Mouse (Mus musculus) spleen, adult 2 months (tissue): ENCODE results near the gene Comp.

Experiments used
- CTCF ChIP-seq: fragments of 200-500 bp; IDR thresholded peaks from 2 replicates; pipeline ENCODE4 v1.5.1; 2011; ENCODE audit warnings: mild to moderate bottlenecking, inconsistent platforms; ENCODE audit not compliant: insufficient read depth, insufficient read length, insufficient replicate concordance; ENCODE audit errors: extremely low read depth
- POLR2A ChIP-seq: fragments of 200-500 bp; IDR thresholded peaks from 2 replicates; pipeline ENCODE4 v1.6.1; 2011; ENCODE audit warnings: low read depth, low read length, inconsistent platforms

GRCm38 (mm10) chr8:70405189-70405588 is 31.8 kb downstream of the Comp start:
- TF ChIP-seq CTCF (no peak), POLR2A (no peak)
